Mouse (Mus musculus): ENCODE measurements around the gene Mid1.
A peak's percentile ranks its signal among the peaks of the same experiment; 100 is the strongest.
"Not testable (repeated sequence)": the region's sequence is repeated elsewhere in the genome, so short reads cannot be mapped to it uniquely, and the experiment has no call there.

Mid1 gene

GRCm38 (mm10) chrX:169999912-170000641 lies 315.1 kb downstream of the Mid1 start:
- not testable (repeated sequence) for DNase-seq (ENCODE audit: low read depth, low spot score)

GRCm38 (mm10) chrX:170000642-170001387 lies 315.8 kb downstream of the Mid1 start:
- not testable (repeated sequence) for DNase-seq (ENCODE audit: low read depth, low spot score)

- DNase-seq (ENCODE audit: low read depth, low spot score) = not testable (repeated sequence)
Observed at GRCm38 (mm10) chrX:170001388-170001695, 316.3 kb downstream of the Mid1 start.

GRCm38 (mm10) chrX:170002510-170003197 lies 317.7 kb downstream of the Mid1 start:
- not testable (repeated sequence) for DNase-seq (ENCODE audit: low read depth, low spot score)

GRCm38 (mm10) chrX:170003536-170003935 lies 318.5 kb downstream of the Mid1 start:
- not testable (repeated sequence) for DNase-seq (ENCODE audit: low read depth, low spot score)

- DNase-seq (ENCODE audit: low read depth, low spot score) = not testable (repeated sequence)
Observed at GRCm38 (mm10) chrX:170004236-170004635, 319.2 kb downstream of the Mid1 start.

- DNase-seq (ENCODE audit: low read depth, low spot score) = not testable (repeated sequence)
Observed at GRCm38 (mm10) chrX:170004793-170005192, 319.8 kb downstream of the Mid1 start.

- not testable (repeated sequence) for DNase-seq (ENCODE audit: low read depth, low spot score)
Observed at GRCm38 (mm10) chrX:170005194-170005593, 320.2 kb downstream of the Mid1 start.

- not testable (repeated sequence) for DNase-seq (ENCODE audit: low read depth, low spot score)
Observed at GRCm38 (mm10) chrX:170005695-170006297, 320.8 kb downstream of the Mid1 start.

- not testable (repeated sequence) for DNase-seq (ENCODE audit: low read depth, low spot score)
Observed at GRCm38 (mm10) chrX:170006694-170007247, 321.8 kb downstream of the Mid1 start.

- not testable (repeated sequence) for DNase-seq (ENCODE audit: low read depth, low spot score)
Observed at GRCm38 (mm10) chrX:170007375-170008178, 322.6 kb downstream of the Mid1 start.

GRCm38 (mm10) chrX:170008179-170008467 lies 323.1 kb downstream of the Mid1 start:
- peak; percentile 52 for DNase-seq (ENCODE audit: low read depth, low spot score)

GRCm38 (mm10) chrX:170008584-170008983 lies 323.6 kb downstream of the Mid1 start:
- peak; percentile 61 for DNase-seq (ENCODE audit: low read depth, low spot score)

GRCm38 (mm10) chrX:170009016-170009750 lies 324.2 kb downstream of the Mid1 start, which contains the start of gene Gm21887:
Gene Gm21887, plus strand, starts transcription at chrX:170009659.
- peak; percentile 99 for DNase-seq (ENCODE audit: low read depth, low spot score)

- DNase-seq (ENCODE audit: low read depth, low spot score) = peak; percentile 100
Observed at GRCm38 (mm10) chrX:170009801-170010221, 324.8 kb downstream of the Mid1 start.

GRCm38 (mm10) chrX:170010581-170011528 lies 325.9 kb downstream of the Mid1 start:
- DNase-seq (ENCODE audit: low read depth, low spot score) = peak; percentile 92

GRCm38 (mm10) chrX:170011529-170011879 lies 326.5 kb downstream of the Mid1 start:
- DNase-seq (ENCODE audit: low read depth, low spot score) = not testable (repeated sequence)

GRCm38 (mm10) chrX:170013421-170013820 lies 328.4 kb downstream of the Mid1 start:
- not testable (repeated sequence) for DNase-seq (ENCODE audit: low read depth, low spot score)

- not testable (repeated sequence) for DNase-seq (ENCODE audit: low read depth, low spot score)
Observed at GRCm38 (mm10) chrX:170014038-170014437, 329.0 kb downstream of the Mid1 start.
